Mouse (Mus musculus) intestine, postnatal 0 days (tissue): ENCODE data around the gene Ovca2. TPM values are rescaled to one million over a fixed set of nuclear protein-coding genes. Genes with fewer than 3 reads are reported as not detected.

Experiments used
- ATAC-seq: fragments of 200-750 bp; cut with Nextera tagmentation; 2 replicates; pipeline ENCODE4 v1.8.0; 2017; ENCODE audit warnings: mild to moderate bottlenecking, moderate TSS enrichment, moderate library complexity
- H3K27ac ChIP-seq: fragments of 300-500 bp; sonication (generic); 2 replicates; pipeline ENCODE4 v1.5.1; 2014; ENCODE audit warnings: mild to moderate bottlenecking, low read depth, low read length, moderate library complexity
- H3K27me3 ChIP-seq: fragments of 300-500 bp; sonication (generic); replicated peaks from 2 replicates; pipeline ENCODE4 v1.6.1; 2014; ENCODE audit warnings: low read length, mixed read lengths; ENCODE audit not compliant: control insufficient read depth, insufficient read depth
- H3K36me3 ChIP-seq: fragments of 300-500 bp; sonication (generic); 2 replicates; pipeline ENCODE4 v1.6.1; 2014; ENCODE audit warnings: mild to moderate bottlenecking, moderate library complexity; ENCODE audit not compliant: control insufficient read depth, insufficient read depth
- H3K4me1 ChIP-seq: fragments of 300-500 bp; sonication (generic); replicated peaks from 2 replicates; pipeline ENCODE4 v1.6.1; 2014; ENCODE audit warnings: antibody characterized with exemption, low read length, mixed read lengths; ENCODE audit not compliant: control insufficient read depth, insufficient read depth
- H3K4me2 ChIP-seq: fragments of 300-500 bp; sonication (generic); replicated peaks from 2 replicates; pipeline ENCODE4 v1.6.1; 2014; ENCODE audit warnings: low read depth, mild to moderate bottlenecking, moderate library complexity
- H3K4me3 ChIP-seq: fragments of 300-500 bp; sonication (generic); 2 replicates; pipeline ENCODE4 v1.5.1; 2014; ENCODE audit warnings: low read depth, low read length
- H3K9ac ChIP-seq: fragments of 300-500 bp; sonication (generic); 2 replicates; pipeline ENCODE4 v1.6.1; 2014; ENCODE audit warnings: mild to moderate bottlenecking, low read depth, low read length
- H3K9me3 ChIP-seq: fragments of 300-500 bp; sonication (generic); 2 replicates; pipeline ENCODE4 v1.6.1; 2016; ENCODE audit warnings: mixed run types; ENCODE audit not compliant: control insufficient read depth
- CTCF ChIP-seq: sonication (generic); IDR thresholded peaks from 2 replicates; pipeline ENCODE4 v1.5.1; 2016; ENCODE audit warnings: low read depth, mild to moderate bottlenecking, control low read depth, antibody characterized with exemption, moderate library complexity
- WGBS: fragments of 180-500 bp; shearing (Covaris S2); extraction: QIAGEN DNeasy Blood & Tissue Kit; methylation state at CpG from one replicate; pipeline ENCODE4 v1.1.7; 2014; 5-methylcytosine and 5-hydroxymethylcytosine counted together
- polyA plus RNA-seq: library from polyadenylated mRNA; unstranded; fragments of >200 nt; fragmentation: Nextera tagmentation; extraction: Ambion mirVana; gene quantifications from 2 replicates; pipeline ENCODE4 v1.2.1, GENCODE M21; 2015

Ovca2 gene
- polyA plus RNA-seq, 1 experiment from 2014 or later = 21.6 TPM

GRCm38 (mm10) chr11:75165441-75166192 is 13.0 kb downstream of the Ovca2 start:
- Histone ChIP-seq H3K36me3 (peaks cover 38% of the 10 kb centered on the region), H3K4me1 (peaks cover 4% of the 10 kb centered on the region), H3K9me3 (no peaks in the 10 kb centered on the region), H3K9ac (peak overlapping the region; percentile 72), H3K27ac (peak overlapping the region; percentile 35), H3K27me3 (peaks cover 38% of the 10 kb centered on the region), H3K4me3 (peak overlapping the region; percentile 67), H3K4me2 (peak overlapping the region; percentile 91)
- peak; percentile 96 for TF ChIP-seq CTCF
- WGBS = 9% methylated on average over 54 of the region's 54 CpGs
- ATAC-seq = peak; percentile 15; the same call in 1 of the 2 replicates

GRCm38 (mm10) chr11:75164750-75165149 is 13.9 kb downstream of the Ovca2 start:
- ATAC-seq = no peak
- peak; percentile 44 for TF ChIP-seq CTCF
- Histone ChIP-seq H3K9ac (peak overlapping the region; percentile 38; the same call in 1 of the 2 replicates), H3K4me2 (peak overlapping the region; percentile 91), H3K36me3 (peaks cover 39% of the 10 kb centered on the region), H3K4me1 (peaks cover 4% of the 10 kb centered on the region), H3K9me3 (no peaks in the 10 kb centered on the region), H3K27ac (no peak overlapping the region; the same call in 1 of the 2 replicates), H3K4me3 (peak overlapping the region; percentile 67), H3K27me3 (peaks cover 34% of the 10 kb centered on the region)
- WGBS = 27% methylated on average over 15 of the region's 15 CpGs

- Histone ChIP-seq H3K4me1 (peaks cover 4% of the 10 kb centered on the region), H3K36me3 (peaks cover 46% of the 10 kb centered on the region)
These were observed 14.6 kb downstream of the Ovca2 start for GRCm38 (mm10) chr11:75164051-75164450.

GRCm38 (mm10) chr11:75163379-75163778 is 15.3 kb downstream of the Ovca2 start:
- WGBS = 71% methylated on average over 6 of the region's 6 CpGs
- ATAC-seq = no peak

More at GRCm38 (mm10) chr11:75164051-75164450, 14.6 kb downstream of the Ovca2 start:
- 58% methylated on average over 2 of the region's 2 CpGs for WGBS
- 0 out of 2 replicates have a peak overlapping the region, but pooled peaks have one; percentile 9 for H3K4me2 ChIP-seq
- no peaks in the 10 kb centered on the region for H3K9me3 ChIP-seq
- H3K9ac ChIP-seq = no peak overlapping the region; the same call in 1 of the 2 replicates
- peak overlapping the region; percentile 15; the same call in 1 of the 2 replicates for H3K27ac ChIP-seq
- no peak for ATAC-seq
- peaks cover 29% of the 10 kb centered on the region for H3K27me3 ChIP-seq
- H3K4me3 ChIP-seq = no peak overlapping the region
- no peak for TF ChIP-seq CTCF

GRCm38 (mm10) chr11:75162591-75163080 is 16.0 kb downstream of the Ovca2 start:
- no peak for ATAC-seq
- H3K36me3 ChIP-seq = peaks cover 47% of the 10 kb centered on the region
- 89% methylated on average over 12 of the region's 12 CpGs for WGBS
- no peak overlapping the region for H3K9ac ChIP-seq
- H3K4me2 ChIP-seq = no peak overlapping the region
- no peak overlapping the region for H3K4me3 ChIP-seq
- no peak for TF ChIP-seq CTCF
- H3K9me3 ChIP-seq = no peaks in the 10 kb centered on the region
- no peak overlapping the region; the same call in 1 of the 2 replicates for H3K27ac ChIP-seq
- peaks cover 4% of the 10 kb centered on the region for H3K4me1 ChIP-seq
- peaks cover 17% of the 10 kb centered on the region for H3K27me3 ChIP-seq

More at GRCm38 (mm10) chr11:75163379-75163778, 15.3 kb downstream of the Ovca2 start:
- no peaks in the 10 kb centered on the region for H3K9me3 ChIP-seq
- no peak overlapping the region for H3K4me2 ChIP-seq
- peaks cover 4% of the 10 kb centered on the region for H3K4me1 ChIP-seq
- H3K36me3 ChIP-seq = peaks cover 47% of the 10 kb centered on the region
- H3K27me3 ChIP-seq = peaks cover 23% of the 10 kb centered on the region
- no peak overlapping the region for H3K27ac ChIP-seq
- no peak for TF ChIP-seq CTCF
- H3K9ac ChIP-seq = no peak overlapping the region
- no peak overlapping the region for H3K4me3 ChIP-seq

GRCm38 (mm10) chr11:75161417-75162008 is 17.1 kb downstream of the Ovca2 start:
- peaks cover 4% of the 10 kb centered on the region for H3K4me1 ChIP-seq
- H3K4me3 ChIP-seq = no peak overlapping the region
- H3K36me3 ChIP-seq = peaks cover 47% of the 10 kb centered on the region
- H3K9ac ChIP-seq = no peak overlapping the region
- H3K4me2 ChIP-seq = no peak overlapping the region
- 57% methylated on average over 4 of the region's 4 CpGs for WGBS
- TF ChIP-seq CTCF = no peak
- peaks cover 7% of the 10 kb centered on the region for H3K27me3 ChIP-seq
- peak overlapping the region; percentile 50 for H3K27ac ChIP-seq
- no peak for ATAC-seq
- no peaks in the 10 kb centered on the region for H3K9me3 ChIP-seq
